Mouse (Mus musculus) erythroblast, embryonic 14.5 days (primary cell): ENCODE data around the gene Dlgap1. TPM values are rescaled to one million over a fixed set of nuclear protein-coding genes. Genes with fewer than 3 reads are reported as not detected.
"Not testable (repeated sequence)": the region's sequence is repeated elsewhere in the genome, so short reads cannot be mapped to it uniquely, and the experiment has no call there.

Experiments
- H3K27me3 ChIP-seq: 2 replicates; pipeline ENCODE4 v1.6.1; 2012; ENCODE audit warnings: inconsistent platforms; ENCODE audit not compliant: control insufficient read depth
- H3K36me3 ChIP-seq: 2 replicates; pipeline ENCODE4 v1.6.1; 2012; ENCODE audit warnings: mild to moderate bottlenecking, inconsistent platforms; ENCODE audit not compliant: control insufficient read depth
- H3K4me1 ChIP-seq: 2 replicates; pipeline ENCODE4 v1.6.1; 2012; ENCODE audit warnings: inconsistent platforms; ENCODE audit not compliant: control insufficient read depth
- H3K4me3 ChIP-seq: replicated peaks from 2 replicates; pipeline ENCODE3; 2012; ENCODE audit warnings: moderate library complexity, mild to moderate bottlenecking, inconsistent platforms
- H3K9me3 ChIP-seq: 2 replicates; pipeline ENCODE4 v1.6.1; 2012; ENCODE audit warnings: low read length, inconsistent platforms, mixed read lengths; ENCODE audit not compliant: control insufficient read depth
- GATA1 ChIP-seq: IDR thresholded peaks from 2 replicates; pipeline ENCODE4 v1.6.1; 2012; ENCODE audit warnings: low read length, inconsistent platforms, mixed read lengths
- TAL1 ChIP-seq: IDR thresholded peaks from 3 replicates; pipeline ENCODE4 v1.6.1; 2012; ENCODE audit warnings: low read length, inconsistent platforms, mixed read lengths
- polyA plus RNA-seq: library from polyadenylated mRNA; stranded (reverse); fragments of >175 nt; gene quantifications from 2 replicates; pipeline ENCODE4 v1.2.3, GENCODE M21; 2012

Gene Dlgap1
- polyA plus RNA-seq, 1 experiment: not detected

GRCm38 (mm10) chr17:70806600-70806999 is 837.7 kb downstream of the Dlgap1 start:
- TF ChIP-seq TAL1 (no peak), GATA1 (no peak)
- Histone ChIP-seq H3K36me3 (no peaks in the 10 kb centered on the region), H3K27me3 (no peaks in the 10 kb centered on the region), H3K9me3 (0 out of 2 replicates have a peak, but pooled peaks cover 2% of the 10 kb centered on the region), H3K4me3 (no peak overlapping the region), H3K4me1 (no peaks in the 10 kb centered on the region)

- TF ChIP-seq TAL1: no peak
- Histone ChIP-seq H3K4me3 (no peak overlapping the region), H3K27me3 (no peaks in the 10 kb centered on the region)
Measured at GRCm38 (mm10) chr17:70807885-70808284, 839.0 kb downstream of the Dlgap1 start.

DNA sequence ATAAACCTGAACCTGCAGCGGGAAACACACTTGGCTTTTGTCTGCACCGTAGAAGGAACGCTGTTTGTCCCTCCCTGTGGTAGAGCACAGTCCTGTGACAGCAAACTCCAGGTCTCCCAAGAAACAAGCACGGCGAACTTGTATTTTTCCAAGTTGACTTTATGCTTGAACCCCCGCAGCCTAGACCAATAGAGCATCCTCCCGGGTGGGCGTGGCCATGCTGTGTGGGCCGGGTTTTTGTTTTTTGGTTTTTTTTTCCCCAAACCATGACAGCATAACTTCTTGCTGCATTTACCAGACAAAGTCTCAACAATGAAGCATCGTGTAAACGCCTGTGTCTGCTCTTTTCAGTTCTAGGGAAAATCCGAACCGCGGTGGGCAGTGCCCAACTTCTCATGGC is 840.0 kb downstream of the Dlgap1 start:
- Histone ChIP-seq H3K4me3 (no peak overlapping the region), H3K9me3 (0 out of 2 replicates have a peak, but pooled peaks cover 2% of the 10 kb centered on the region), H3K27me3 (no peaks in the 10 kb centered on the region), H3K36me3 (no peaks in the 10 kb centered on the region), H3K4me1 (no peaks in the 10 kb centered on the region)
- TF ChIP-seq GATA1 (no peak), TAL1 (no peak)

More at GRCm38 (mm10) chr17:70807885-70808284, 839.0 kb downstream of the Dlgap1 start:
- Histone ChIP-seq H3K4me1 (no peaks in the 10 kb centered on the region), H3K36me3 (no peaks in the 10 kb centered on the region), H3K9me3 (0 out of 2 replicates have a peak, but pooled peaks cover 2% of the 10 kb centered on the region)

DNA sequence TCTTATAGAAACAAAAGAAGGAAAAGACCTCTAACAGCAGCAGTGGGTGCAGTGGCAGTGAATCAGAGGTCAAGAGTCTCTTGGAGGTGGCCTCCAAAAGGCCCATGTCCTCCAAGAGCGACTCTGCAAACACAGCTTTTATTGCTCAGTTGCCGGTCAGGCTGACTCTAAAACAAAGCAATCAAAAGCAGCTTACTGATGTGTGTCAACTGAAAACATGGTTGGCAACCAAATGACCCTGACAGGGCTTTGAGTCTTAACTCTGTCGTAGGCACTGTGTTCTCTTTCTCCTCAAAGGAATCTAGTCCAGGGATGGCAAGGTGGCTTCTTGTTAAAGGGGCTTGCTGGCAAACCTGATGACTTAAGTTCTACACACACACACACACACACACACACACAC is 840.9 kb downstream of the Dlgap1 start:
- no peak for TF ChIP-seq GATA1
- no peak for TF ChIP-seq TAL1
- Histone ChIP-seq H3K36me3 (no peaks in the 10 kb centered on the region), H3K4me1 (no peaks in the 10 kb centered on the region), H3K4me3 (no peak overlapping the region), H3K9me3 (0 out of 2 replicates have a peak, but pooled peaks cover 2% of the 10 kb centered on the region), H3K27me3 (no peaks in the 10 kb centered on the region)

DNA sequence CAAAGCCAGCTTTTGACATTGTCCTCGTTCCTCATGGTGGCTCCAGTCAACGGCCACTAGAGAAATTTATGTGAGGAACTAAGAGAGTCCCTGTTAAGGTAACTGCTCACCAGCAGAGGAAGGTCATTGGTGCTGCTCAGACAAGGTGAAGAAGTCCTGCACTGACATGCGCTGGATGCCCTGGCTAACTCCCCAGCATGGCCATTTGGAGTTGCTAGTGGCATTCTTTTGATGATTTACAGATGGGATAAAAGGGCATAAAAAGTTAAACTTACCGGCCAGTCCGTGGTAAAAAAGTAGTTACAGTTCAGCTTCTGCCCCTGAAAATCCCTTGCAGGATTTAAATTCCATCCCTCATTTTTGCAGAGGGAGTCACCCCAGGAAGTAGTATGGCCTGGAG is 841.9 kb downstream of the Dlgap1 start:
- Histone ChIP-seq H3K4me1 (no peaks in the 10 kb centered on the region), H3K27me3 (no peaks in the 10 kb centered on the region), H3K4me3 (no peak overlapping the region), H3K36me3 (no peaks in the 10 kb centered on the region), H3K9me3 (0 out of 2 replicates have a peak, but pooled peaks cover under 1% of the 10 kb centered on the region)
- TF ChIP-seq TAL1 (no peak), GATA1 (no peak)

DNA sequence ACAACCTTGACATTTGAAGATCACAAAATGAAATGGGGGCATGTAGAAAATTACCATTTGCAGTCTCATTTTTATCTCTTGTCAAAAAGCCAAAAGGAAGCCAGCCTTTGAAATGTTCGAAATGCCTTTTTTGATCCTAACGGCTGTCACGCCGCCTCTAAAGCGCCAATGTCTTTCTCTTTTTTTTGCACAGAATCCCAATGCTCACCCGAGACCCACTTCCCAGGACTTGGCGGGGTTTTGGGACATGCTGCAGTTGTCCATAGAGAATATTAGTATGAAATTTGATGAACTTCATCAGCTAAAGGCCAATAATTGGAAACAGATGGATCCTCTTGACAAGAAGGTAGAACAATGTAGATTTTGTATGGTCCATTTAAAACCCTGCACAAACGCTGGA is 846.1 kb downstream of the Dlgap1 start:
- no peaks in the 10 kb centered on the region for H3K4me1 ChIP-seq
- H3K36me3 ChIP-seq: no peaks in the 10 kb centered on the region
- peaks cover 29% of the 10 kb centered on the region for H3K27me3 ChIP-seq
- no peak overlapping the region for H3K4me3 ChIP-seq
- TF ChIP-seq GATA1: no peak
- TF ChIP-seq TAL1: no peak
- H3K9me3 ChIP-seq: no peaks in the 10 kb centered on the region

DNA sequence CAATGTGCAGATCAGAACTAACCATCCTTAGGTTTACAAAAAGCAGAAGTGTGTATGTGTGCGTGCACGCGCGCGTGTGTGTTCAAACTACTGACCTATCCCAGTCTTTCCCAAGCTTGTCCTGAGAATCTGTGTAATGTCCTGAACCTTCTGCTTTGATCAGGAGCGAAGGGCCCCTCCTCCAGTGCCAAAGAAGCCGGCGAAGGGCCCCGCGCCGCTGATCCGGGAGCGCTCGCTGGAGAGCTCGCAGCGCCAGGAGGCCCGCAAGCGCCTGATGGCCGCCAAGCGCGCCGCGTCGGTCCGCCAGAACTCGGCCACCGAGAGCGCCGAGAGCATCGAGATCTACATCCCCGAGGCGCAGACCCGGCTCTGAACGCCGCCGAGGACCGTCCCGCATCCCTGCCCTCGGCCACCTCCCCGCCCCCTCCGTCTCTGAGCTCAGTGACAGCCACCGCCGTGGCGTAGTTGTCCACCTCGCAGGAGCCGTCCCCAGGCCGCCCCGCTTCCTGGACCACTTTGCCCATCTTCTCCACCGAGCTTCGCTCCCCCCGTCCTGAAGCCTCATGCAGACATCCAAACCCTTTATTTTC is 849.1 kb downstream of the Dlgap1 start:
- TF ChIP-seq TAL1: no peak
- Histone ChIP-seq H3K4me1 (no peaks in the 10 kb centered on the region), H3K9me3 (no peaks in the 10 kb centered on the region), H3K27me3 (peaks cover 37% of the 10 kb centered on the region), H3K36me3 (no peaks in the 10 kb centered on the region), H3K4me3 (no peak overlapping the region)

DNA sequence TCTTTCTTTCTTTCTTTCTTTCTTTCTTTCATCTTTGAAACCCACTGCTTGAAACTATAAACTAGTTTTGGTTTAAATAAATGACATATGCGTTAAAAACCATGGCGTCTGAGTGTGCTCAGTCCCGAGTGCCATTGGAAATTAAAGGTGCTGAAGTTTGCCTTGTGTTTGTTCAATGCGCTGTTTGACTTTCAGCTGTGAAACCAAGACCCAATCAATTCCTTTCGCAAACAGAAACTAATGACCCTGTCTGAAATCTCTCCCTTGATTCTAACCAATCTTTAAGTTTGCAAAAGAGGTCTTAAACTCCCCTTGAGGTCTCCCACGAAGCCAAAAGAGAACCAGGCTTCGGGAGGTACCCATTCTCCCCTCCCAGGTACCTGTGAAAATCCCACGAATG is 854.2 kb downstream of the Dlgap1 start:
- peaks cover 22% of the 10 kb centered on the region for H3K27me3 ChIP-seq
- no peaks in the 10 kb centered on the region for H3K4me1 ChIP-seq
- no peaks in the 10 kb centered on the region for H3K9me3 ChIP-seq
- H3K4me3 ChIP-seq: no peak overlapping the region
- no peaks in the 10 kb centered on the region for H3K36me3 ChIP-seq
- TF ChIP-seq TAL1: no peak
- TF ChIP-seq GATA1: no peak

DNA sequence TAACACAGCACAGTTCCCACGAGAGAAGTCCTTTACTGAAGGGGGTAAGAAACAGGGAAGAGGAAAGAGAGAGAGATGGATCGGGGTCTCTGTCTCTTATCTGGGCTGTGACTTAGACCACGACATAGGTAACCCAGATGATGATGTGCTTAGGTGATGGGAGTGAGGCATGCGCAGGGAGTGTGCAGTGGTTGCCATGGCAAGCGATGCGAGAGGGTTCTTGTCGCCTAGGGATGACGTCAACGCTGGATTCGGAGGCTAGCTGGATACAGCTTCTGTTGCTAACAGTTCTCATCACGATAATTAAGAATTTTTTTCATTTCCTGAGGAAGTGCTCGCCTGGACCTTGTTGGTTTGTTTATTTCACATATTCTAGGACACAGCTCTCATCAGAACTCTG is 857.4 kb downstream of the Dlgap1 start:
- H3K4me3 ChIP-seq: no peak overlapping the region
- no peak for TF ChIP-seq TAL1
- TF ChIP-seq GATA1: no peak
- no peaks in the 10 kb centered on the region for H3K9me3 ChIP-seq
- no peaks in the 10 kb centered on the region for H3K36me3 ChIP-seq
- no peaks in the 10 kb centered on the region for H3K4me1 ChIP-seq
- peaks cover 5% of the 10 kb centered on the region for H3K27me3 ChIP-seq

DNA sequence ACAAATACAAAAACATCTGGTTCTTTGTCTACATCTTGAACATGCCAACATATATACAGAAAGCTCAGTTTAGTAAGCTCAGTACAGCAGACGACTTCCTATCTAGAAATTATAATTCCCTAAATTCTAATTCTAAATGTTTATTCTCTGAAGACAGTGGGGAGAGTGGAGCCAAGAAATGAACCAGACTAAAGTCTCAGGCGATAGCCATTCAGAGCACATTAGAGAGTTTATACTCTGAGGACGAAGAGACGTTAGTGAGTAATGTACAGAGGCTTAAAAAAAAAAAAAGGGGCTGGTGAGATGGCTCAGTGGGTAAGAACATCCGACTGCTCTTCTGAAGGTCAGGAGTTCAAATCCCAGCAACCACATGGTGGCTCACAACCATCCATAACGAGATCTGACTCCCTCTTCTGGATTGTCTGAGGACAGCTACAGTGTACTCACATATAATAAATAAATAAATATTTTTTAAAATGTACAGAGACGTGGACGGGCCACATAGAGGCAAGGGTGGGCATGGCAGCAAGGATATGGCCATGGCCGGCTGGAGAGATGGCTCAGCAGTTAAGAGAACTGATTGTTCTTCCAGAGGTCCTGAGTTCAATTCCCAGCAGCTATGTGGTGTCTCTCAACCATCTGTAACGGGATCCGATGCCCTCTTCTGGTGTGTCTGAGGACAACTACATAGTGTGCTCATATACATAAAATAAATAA is 858.7 kb downstream of the Dlgap1 start:
- not testable (repeated sequence) for H3K4me1 ChIP-seq, H3K9me3 ChIP-seq, H3K36me3 ChIP-seq, H3K27me3 ChIP-seq, H3K4me3 ChIP-seq
